Mouse (Mus musculus): ENCODE data around the gene Rapgef6.

Rapgef6 gene

DNA sequence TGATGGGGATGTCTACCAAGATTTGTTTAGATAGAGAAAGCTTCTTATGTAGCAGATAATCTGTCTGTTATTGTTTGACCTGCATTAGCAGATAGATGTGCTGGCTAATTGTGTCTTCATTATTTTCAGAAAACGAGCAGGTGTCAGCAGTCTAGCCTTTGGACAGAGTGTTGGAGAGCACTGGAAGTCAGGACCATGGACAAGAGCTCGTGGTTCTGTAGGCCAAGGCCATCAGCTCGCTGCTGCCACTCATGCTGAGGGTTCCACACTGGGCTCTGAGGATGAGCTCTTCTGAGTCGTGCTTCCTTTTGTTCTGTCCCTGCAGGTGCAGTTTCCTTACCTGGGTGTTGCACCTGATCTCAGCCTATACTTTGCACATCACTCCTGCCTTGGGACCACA is 173.3 kb downstream of the Rapgef6 start:
- no peak for DNase-seq

DNA sequence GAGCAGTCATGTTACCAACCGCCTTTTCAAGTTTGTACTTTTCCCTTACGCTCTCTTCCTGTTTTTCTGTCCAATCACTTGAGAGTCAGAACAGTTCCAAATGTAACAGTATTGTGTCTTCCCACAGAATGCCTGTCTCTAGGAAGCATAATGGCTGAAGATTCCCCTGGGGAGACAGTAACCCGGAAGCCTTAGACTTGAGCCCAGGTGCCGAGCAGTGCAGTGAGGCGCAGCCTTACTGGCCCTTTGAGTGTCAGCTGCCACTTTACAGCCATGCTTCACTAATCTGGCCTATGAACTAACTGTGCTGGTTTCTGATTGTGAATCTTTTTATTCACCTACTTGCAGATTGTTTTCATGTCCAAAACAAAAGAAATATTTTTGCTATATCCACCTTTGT is 175.0 kb downstream of the Rapgef6 start:
- no peak for DNase-seq

DNA sequence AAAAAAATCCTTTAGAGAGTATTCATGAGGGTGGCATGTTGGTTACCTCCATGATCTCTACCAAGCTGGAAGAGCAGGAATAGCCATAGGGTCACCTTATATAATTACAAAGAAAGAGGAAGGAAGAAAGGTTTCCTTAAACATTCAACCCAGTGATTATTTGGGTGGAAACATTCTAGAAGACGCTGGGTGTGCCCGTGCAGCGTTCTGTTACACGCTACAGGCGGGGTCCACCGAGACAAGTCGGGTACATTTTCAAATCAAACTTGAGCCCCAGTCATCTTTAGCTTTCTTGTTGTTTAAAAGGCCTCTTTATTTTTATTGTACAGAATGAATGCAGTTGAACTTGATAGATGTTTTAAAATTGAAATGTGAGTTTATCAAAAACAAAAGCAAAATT is 176.0 kb downstream of the Rapgef6 start:
- DNase-seq: no peak

DNA sequence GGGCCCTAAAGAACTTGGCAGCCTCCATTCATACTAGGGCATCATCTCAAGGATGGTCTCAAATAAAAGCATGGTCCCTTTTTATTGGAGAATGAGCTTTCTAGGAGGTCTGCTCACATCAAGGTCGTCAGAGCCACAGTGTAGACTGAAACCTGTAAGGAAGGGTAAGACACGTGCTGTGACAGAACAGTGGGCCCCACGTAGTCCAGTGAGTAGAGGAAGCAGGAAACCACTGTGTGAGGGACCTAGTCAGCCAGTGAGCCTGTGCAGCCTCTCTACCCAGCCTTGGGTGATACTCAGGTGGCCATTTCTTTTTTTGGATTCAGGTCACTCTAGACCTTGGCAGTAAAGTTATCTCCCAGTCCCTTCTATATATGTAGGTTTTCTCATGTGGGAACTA is 177.3 kb downstream of the Rapgef6 start:
- no peak for DNase-seq

DNA sequence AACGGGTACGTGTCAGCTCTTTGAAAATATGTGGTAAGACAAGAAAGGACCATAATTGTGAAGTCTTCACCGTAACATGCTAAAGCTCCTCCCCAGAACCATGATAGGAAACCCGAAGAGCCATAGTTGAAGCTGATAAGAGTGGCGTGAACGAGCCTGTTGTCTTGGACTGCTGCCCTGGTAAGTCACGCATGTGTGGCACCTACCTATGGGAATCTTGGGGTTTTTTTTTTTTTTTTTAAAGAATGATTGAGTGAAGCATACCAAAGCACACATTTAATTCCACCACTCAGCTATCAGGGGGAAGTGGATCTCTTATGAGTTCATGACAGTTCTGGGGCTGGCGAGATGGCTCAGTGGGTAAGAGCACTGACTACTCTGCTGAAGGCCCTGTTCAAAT is 179.2 kb downstream of the Rapgef6 start:
- DNase-seq: no peak

DNA sequence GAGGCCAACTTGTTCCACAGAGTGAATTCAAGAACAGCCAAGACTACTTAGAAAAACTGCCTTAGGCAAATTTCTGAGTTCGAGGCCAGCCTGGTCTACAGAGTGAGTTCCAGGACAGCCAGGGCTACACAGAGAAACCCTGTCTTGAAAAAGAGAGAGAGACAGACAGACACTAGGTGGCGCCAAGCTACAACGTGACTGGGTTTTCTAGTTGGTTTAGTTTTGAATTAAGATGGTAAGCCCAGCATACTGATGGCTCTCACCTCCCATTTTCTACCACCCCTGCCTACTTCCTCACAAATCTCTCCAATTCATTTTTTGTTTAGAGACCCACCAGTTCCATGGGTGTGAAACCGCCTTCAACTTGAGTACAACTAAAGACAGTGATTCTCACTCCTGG is 180.7 kb downstream of the Rapgef6 start:
- peak; percentile 77 for DNase-seq

DNA sequence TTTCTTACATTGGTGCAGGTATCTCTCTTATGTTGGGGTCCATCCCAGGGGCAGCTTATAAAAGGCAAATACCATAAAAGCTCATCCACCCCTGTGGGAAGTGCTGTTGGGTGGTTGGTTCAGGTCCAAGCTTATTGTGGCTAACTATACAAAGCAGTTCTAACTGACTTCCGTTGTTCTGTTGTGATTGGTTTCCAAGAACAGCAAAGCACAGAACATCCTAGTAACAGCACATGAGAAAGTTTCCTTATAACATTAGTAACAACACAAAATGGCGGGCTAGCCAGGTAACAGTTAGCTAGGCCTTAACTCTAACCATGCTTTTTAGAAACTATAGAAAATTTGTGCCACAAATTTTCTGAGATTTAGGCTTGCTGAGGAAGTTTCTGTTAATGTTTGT is 185.5 kb downstream of the Rapgef6 start:
- DNase-seq: no peak

DNA sequence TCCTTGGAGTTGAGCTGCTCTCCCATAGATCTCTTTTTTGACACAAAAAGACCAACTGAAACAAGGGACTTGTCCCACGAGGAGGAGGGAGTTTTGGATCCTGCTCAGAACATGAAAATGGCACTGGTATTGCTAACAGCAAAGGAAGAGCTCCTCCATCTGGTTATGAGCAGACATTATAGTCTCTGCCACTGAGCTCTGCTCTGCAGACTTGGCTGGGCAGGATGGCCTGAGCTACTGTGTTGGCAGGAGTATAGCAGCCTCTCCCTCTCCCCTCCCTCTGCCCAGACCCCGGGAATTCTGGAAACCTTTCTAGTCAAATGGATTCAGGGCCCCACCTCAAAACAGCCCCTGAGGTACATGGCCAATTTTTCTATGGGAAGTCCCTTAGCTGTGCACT is 187.0 kb downstream of the Rapgef6 start:
- no peak for DNase-seq

DNA sequence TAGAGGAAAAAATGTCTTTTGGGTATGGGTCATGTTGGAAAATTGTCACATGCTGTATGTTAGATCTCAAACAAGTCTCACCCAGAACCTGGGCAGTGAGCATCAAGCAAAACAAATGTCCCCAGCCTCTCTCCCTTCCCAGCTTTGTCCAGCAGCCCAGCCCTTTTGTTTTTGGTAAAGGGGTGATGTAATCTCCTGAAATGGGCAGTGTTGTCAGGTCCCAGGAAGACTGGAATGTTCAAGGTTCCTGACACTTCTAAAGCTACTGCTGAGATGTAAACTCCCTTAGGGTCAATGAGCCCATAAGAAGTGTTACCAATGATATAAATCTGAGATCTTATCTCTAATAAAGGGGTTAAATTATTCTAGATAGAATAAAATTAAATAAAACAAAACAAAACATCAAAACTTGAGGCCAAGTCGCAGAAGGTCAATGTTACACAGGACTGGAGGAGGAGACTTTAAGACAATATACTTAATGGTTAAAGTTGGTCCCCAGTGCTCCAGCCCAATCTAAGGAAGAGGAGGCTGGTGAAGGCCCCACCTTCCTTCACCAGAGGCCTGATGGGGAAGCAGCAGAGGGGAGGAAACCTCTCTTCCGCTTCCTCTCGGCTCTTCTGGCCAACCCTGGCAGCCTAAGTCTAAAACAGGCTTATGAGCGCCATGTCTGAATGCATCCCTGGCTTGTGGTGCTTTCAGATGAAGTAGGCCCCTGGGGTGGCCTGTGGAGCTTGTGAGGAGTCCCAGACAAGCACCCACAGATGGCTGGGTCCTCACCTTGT is 188.1 kb downstream of the Rapgef6 start:
- no peak for DNase-seq

DNA sequence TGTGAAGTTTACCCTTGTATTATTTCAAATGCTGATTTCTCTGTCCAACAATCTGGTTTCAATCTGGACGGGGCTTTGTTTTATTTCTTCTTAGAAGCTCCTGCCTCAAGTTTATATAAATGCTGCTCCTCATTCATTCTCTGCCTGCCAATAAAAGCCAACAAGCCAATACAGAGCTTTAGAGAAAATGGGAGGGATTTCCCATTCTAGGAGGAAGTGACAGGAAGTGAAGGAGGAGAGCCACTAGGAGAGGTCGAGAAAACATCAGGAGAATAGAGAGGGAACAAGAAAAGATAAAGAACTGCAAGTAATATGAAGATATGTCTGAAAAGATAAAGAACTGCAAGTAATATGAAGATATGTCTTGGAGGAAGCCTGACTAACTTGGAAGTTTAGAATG is 190.2 kb downstream of the Rapgef6 start:
- DNase-seq: no peak

DNA sequence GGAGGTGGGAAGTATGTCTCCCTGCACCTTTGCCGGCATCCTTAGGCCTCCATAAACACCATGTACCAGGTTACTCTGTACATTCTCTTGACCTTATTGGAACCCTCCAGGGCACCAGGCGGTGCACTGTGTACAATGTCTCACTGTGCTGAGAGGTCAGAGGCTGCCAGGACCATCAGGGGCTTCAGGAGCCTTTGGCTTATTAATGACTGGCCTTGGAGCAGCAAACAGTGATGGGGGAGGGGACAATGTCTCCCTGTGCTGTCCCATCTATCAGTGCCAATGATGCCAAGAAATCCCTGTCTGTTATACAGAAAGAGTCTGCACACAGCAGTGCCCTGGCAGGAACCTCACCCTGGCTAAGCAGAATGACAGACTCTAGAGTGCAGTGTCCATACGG is 195.2 kb downstream of the Rapgef6 start:
- DNase-seq: no peak

DNA sequence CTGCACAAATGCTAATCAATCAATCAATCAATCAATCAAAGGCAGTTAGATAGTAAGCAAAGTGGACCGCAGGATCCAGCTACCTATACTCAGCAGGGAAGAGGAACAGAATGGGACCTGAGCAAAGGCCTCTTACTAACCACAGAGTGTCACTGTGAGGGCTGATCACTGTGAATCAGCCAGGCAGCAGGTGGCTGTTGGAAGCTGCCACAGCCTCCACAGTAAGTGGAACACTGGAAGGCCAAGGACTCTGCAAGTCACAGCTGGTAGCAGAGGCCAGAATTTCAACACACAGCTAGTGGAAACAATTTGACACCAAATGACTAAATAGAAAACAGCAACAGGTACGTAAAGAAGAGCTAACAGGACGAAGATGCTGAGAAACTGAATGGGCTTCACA is 196.0 kb downstream of the Rapgef6 start:
- DNase-seq: no peak

DNA sequence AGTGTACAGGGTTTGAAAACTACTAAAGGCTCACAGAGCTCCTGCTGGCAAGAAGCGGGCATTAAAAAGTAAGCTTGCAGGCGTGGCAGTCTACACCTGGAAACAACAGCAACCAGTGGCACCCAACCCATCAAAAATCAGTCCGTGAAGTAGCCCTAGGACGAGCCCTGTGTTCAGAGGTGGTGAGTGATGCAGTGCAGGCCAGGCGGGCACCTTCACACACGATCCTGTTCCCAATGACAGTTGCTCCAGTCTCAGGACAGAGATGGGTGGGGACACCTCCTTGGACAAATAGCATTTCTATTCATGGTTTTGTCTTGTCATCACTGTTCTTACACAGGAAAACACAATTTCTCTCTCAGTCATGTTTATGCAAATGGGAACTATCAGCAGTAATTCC is 199.4 kb downstream of the Rapgef6 start:
- DNase-seq: no peak

DNA sequence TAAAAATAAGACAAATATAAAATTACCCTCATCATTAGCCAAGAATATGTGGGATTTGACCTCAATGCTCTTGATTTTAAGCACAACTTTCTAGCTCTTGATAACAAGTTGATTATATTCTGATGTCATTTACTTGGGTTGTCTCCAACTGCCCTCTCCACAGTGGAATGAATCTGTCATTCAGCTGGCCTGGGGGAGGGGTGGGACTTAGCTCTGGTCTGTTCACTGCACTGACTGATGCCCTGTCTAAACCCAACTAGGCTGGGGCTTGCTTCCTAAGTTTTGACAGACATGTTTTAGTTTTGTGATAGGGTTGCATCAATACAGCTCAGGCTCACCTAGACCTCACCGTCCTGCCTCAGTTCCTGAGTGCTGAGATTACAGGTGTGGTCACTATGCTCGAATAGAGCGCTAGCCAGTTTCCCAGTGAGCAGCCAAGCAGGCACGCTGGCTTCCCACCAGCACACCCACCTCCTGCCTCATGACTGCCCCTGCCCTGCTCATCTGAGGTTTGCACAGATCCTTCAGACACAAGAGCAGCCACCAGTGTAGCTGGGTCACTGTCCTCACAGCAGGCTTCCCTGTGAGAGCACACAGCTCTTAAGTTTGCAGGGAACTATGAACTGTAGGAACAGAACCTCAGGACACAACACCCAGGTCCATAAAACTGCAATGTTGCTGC is 201.8 kb downstream of the Rapgef6 start:
- DNase-seq: no peak

DNA sequence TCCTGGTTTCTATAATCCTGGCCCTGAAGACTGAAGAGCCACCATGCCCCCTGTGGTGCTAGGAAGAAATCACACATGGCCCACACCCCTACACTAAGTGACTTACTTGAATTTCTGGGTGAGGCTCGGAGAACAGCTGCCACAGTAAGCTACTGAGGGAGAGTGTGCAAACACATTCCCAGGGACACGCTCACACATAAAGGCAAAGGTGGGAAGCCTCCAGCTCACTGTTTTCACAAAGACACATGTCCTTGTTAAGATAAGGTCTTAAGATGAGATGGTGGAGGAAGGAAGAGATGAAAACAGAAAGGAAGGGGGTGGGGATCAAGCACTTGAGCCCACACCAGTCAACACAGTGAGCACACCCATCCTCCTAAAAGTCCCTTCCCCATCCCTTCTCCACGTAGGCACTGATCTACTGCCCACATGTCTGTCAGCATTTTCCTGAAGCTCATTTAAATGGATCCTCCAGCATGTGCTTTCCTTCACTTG is 204.0 kb downstream of the Rapgef6 start:
- DNase-seq: no peak

DNA sequence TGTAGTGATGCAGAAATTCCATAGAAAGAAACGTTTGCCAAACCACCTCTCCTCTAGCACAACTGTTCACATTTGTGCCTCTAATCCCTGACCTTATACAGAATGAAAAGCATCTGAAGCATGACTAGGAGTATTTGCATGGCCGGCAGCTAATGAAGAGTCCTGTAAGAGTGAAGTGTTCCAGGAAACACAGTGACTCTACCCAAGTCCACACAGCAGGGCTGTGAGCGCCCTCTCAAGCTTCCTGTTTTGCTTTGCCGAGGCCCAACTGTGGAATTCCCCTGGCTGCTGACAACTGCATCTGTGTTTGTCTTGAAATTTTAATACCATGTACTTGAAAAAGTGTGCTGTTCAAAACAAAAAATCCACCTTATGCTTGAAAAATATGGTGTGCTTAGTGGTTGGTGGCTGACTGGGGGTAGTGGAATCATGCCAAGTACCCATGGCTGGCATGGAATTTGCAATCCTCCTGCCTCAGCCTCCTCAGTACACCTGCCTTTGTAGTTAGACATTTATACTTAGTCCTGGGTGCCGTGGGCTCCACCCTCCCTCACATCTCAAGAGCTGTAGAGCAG is 204.8 kb downstream of the Rapgef6 start:
- DNase-seq: no peak

DNA sequence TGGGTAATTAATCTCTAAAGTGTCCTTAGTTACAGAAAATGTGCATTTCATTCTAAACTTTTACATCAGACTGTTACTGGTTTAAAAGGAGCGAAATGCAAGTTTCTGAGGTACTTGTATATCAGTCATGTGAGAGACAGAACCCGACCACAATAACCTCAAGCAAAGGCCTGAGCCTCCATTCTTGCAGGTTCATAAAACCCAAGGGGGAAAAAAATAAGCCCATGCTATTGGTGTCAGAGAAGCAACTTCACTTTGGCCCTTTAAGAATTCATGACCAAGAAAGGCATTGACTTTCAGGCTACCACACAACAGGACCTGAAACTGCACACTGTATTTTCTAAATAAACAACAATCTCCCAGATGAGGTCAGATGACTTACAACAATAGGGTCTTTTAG is 205.7 kb downstream of the Rapgef6 start:
- no peak for DNase-seq

DNA sequence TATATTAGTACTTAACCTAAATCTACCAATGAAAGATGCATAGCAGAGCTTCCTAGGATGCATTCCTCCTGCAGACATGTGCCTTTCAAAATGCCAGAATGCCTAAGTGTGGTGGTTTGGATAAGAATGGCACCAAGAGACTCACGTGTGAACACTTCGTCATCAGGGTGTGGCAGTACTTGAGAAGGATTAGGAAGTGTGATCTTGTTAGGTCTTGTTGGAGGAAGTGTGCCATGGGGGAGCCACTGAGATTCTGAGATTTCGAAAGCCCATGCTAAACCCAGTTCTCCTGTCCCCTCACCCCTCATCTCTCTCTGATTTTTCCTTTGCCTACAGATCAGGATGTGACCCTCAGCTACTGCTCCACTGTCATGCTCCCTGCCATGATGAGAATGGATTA is 206.7 kb downstream of the Rapgef6 start:
- DNase-seq: no peak

DNA sequence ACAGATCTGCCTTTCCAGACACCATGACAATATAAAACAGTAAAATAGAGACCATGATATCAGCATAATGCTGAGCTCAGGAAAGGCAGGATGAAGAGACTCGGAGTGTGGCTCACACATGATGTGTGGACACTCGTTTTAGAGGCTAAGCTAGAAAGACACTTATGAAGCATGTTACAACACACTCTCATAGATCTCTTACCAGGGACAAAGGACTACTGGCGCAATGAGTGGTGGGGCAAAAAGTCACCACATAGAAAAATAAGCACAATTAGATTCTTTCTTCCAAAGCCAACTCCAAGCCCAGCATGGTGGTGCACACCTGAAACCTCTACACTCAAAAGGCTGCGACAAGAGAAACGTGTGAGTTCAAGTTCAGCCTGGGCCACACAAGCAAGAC is 208.3 kb downstream of the Rapgef6 start:
- DNase-seq: no peak

DNA sequence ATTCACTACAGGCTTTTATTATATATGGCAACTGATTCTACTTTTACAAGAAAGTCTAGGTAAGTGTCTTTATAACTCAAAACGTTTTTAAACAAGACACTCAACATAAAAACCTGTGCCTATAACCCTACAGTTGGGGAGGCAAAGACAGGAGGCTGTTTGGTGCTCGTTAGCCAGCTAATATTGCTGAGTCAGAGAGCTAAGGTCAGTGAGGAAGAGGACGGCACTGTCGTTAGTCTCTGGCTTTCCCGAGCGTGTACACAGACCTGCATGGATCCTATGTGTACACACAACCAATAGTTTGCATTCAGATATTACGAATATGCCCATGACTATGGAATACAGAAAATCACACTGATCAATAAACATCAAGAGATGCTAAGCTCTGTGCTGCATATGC is 208.7 kb downstream of the Rapgef6 start:
- DNase-seq: no peak

DNA sequence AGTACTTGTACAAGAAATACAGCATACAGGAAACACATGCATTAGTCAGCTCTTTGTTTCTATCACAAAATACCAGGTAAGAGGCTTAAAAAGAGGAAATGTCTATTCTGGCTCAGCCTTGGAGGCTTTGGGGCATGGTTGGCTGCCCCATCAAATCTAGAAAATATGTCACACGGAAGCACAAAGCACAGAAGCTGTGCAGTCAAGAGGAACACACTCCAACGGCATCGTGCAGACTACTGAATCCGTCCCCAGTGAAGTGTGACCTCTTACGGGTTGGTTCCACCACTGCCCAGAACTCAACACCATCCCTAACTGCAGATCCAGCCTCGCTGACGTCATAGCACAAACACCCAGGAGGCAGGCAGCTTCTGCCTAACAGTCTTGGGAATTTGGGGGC is 210.9 kb downstream of the Rapgef6 start:
- DNase-seq: no peak

DNA sequence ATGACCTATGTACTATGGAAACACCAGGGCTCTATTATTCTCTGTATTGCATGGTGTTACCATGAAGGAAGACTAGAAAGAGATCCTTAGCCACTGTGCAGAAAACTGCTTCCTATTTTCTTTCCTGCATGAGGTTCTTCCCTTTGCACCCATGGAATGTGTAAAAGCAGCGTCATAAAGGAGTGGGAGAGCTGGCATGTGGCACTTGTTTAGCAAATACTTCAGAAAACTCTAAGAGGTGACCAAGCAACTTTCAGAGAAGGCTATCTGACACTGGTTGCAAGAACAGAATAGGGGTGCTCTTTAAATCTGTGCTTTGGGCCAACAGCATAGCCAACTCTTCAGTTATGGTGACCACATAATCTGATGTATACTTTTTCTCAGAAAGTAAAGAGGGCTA is 212.5 kb downstream of the Rapgef6 start:
- DNase-seq: no peak

DNA sequence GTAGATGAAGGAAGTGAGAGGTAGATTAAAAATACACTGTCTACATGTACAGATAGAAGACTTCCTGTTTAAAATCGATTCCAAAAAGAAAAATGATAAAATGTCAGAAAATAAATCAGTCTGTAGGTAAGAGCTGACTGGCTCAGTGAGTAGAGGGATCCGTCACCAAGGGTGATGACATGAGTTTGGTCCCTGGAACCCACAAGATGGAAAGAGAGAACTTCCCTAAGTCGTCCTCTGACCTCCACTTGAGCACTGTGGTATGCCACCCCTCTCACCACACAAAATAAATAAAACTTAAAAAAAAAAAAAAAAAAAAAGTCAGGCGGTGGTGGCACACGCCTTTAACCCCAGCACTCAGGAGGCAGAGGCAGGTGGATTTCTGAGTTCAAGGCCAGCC is 214.3 kb downstream of the Rapgef6 start:
- no peak for DNase-seq

DNA sequence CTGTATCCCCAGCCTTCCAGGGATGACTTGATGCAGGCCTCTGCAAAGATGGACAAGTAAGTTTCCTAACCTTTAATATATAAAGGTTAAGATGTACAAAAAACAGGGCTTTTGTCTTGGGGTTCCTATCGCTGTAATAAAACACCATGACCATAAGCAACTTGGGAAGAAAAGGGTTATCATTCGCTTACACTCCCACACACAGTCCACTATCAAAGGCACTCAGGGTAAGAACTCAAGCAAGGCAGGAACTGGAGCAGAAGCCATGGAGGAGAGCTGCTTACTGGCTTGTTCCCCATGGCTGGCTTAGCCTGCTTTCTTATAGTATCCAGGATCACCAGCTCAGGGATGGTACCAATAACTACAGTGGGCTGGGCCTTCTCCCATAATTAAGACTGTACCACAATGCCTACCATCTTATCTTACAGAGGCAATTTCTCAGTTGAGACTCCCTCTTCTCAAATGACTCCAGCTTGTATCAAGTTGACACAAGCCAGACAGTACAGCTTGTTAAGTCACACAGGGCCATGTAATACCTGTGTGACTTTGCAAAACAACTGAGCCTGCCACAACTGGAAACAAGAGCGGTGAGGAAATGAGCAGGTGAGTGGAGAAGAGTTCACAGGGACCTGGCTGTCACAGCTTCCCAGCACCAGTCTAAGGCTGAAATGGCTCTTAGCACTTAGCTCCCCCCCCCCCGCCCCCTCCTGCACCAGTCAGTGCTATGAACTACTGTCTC is 216.5 kb downstream of the Rapgef6 start:
- no peak for DNase-seq
